Mouse (Mus musculus): Measurements from ENCODE around the gene Sp6.

Sp6 gene
- long read RNA-seq, experiment 1 = 0 reads
- long read RNA-seq, experiment 2 = 0 reads

DNA sequence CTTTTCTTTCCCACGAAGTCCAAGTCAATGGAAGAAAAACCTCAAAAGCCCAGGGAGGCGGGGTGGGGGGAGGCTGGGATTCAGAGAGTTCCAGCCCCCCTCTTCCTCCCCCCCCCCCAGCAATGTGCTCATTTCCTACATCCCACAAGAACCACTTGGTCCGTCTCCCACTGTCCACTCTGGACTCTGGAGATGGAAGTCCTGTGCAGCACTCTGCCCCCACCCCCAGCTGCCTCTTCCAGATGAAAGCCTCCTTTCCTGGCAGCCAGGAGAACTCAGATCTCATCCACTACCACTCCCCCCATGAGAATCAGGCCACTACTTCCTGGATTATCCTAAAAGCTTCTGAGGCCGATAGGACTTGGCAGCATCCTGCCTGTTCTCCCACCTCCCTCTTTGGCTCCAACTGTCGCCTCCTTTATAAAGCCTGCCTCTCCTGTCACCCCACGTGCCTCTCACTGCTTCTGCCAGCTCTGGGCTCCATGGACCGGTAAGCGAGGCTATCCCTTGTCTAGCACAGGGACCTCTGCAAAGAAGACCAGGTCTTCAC, at the start of gene Sp6:
Gene Sp6 (plus strand): TSS at position 274 of the 550 bp plus-strand sequence.
- intact Hi-C loops (cut with DNase I) = no loop called here

DNA sequence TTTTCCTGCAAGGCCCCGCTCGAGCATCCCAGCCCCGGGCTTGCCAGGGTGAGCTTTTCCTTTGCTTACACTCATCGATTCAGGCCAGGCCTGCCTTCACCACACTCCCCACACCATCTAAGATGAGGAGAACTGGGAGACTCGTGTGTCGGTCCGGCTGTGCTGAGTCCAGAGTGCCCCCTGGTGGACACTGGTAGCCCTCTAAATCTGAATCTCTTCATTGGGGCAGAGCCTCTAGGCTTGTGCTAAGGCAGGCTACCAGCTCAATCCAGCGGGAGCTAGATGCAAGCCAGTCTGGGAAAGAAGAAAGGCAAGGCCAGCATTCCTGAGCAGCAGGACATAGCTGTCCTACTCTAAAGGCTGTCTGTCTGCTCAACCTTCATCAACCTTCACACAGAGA, 49.6 kb upstream of the Sp6 start:
- intact Hi-C loops (cut with DNase I) = loop anchor here (2.0 to 5.0 kb wide), 2 partner anchors 47 to 96 kb away; partner anchors contain the start of gene Cdk5rap3

DNA sequence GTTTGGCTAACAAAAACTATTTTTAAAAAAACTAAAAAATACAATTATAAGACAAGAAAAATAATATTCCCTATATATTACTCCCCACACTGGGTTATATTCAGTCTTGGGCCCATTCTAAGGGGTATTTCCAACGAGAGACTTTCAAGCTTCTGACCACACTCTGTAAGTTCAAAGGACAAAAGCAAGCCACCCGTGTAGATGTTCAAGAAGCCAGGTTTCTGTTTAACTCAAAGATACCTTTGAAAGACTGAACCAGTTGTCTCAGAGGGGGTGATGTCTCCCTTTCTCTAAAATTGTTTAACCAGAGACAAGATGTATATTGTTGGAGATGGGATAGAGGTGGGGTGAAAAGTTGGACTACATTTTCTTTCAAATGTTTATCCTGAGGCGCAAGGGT, 47.0 kb upstream of the Sp6 start:
- intact Hi-C loops (cut with DNase I) = no loop called here

DNA sequence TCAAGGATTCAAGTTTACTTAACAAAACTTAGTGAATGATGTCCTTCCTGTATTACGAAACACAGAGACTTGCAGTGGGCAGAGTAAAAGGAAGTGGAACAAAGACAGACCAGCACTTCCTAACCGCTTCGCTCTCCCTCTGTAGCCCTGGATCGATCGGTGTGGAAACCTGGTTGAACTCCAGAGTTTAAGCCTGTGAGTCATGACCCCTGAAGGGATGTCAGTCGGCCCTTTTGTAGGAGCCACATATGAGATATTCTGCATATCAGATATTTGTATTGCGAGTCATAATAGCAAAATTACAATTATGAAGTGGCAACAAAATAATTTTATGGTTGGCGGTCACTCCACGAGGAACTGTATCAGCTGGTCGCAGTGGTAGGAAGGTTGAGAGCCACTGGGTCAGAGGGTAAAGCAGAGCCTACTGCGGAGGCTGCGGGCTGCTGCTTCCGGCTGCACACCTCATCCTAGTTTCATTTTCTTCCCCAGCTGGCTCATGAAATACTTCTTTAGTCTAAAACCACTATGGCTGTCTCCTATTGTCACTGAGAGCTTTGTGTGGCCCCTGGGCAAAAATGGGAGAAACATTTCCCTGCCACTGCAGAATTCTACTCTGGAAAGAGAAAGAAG, 46.2 kb upstream of the Sp6 start:
- intact Hi-C loops (cut with DNase I) = no loop called here

DNA sequence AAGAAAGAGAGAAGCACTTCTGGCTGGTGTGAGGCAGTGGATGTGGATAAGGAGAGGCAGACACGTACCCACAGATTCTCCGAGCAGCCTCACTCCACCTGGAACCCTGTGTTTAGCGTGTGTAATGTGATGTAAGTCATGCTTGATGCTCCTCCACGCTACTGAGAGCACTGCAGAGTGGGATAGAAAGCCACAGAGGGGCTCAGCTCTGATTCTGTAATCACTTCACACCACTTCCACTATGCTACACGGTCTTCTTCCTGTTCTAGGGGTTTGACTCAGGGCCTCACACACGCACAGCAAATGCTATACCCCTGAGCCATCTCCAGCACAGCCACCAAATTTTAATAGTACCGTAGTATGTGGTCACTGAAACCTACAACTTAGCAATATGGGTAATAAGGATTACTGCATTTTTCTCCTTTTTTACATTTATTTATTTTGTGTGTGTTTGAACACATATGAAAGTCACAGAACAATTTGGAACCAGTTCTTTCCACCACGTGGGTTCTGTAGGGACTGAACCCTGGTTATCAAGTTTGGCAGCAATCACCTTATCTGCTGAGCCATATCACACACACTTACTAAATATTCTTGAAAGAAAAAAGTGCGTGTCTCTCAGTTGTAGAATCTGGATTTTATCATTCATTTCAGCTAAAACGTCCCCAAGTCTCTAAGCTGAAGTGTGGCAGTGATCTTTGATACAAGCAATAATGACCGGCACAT, 45.5 kb upstream of the Sp6 start:
- intact Hi-C loops (cut with DNase I) = no loop called here

DNA sequence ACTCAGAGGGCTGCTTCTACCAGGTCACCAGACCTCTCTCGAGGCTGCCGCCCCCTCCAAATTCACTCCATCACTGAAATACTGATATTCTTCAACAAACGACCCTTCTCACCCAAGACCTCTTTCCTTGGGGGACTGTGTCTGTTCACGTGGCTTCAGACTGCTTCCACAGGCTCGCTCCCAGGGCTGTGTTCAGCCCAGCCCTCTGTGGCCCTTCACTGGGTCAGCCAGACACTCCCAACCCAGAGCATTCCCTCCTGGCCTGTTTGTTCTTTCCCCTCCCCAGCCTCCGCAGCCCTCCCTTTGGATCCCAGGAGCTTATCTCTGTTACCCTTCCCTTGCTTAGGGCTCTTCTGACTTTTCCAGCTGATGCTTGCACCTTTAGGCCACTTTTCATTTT, 44.7 kb upstream of the Sp6 start:
- intact Hi-C loops (cut with DNase I) = no loop called here

DNA sequence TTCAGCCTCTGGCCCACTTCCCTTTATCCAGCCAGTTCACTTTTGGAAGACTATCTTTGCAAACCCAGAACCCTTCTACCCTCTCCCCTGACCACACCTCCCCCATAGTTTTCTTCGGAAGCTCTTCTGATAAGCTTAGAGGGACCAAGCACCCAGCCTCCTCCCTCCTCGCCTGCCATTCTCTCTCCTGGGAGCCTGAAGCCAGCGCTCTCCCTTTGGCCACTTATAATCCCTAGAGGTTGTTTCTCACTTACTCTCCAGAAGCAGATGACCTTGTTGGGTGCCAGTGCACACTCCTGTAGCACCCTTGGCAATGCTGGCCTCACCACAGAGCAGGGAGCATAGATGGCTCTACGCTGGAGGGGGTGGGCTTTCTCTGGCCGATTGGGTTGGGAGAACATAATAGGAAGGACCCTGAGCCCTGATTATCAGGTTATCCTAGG, 43.9 kb upstream of the Sp6 start:
- intact Hi-C loops (cut with DNase I) = no loop called here

DNA sequence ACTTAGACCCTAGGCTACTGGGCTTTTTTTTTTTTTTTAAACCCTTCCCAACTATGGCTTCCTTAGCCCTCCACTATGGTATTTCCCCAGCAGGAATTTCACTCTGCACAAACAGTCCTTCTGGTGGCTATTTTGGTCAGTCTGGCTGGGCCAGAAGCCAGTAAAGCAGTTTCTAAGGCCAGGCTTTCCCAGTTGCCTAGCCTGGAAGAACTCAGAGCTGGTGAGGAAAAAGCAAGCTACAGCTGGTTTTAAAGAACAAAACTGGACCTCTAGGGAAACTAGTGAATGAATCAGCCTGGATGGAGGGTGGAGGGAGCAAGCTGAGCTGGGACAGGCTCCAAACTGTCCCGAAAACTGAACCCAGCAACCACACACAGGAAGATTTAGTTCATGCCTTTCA, 43.4 kb upstream of the Sp6 start:
- intact Hi-C loops (cut with DNase I) = no loop called here

DNA sequence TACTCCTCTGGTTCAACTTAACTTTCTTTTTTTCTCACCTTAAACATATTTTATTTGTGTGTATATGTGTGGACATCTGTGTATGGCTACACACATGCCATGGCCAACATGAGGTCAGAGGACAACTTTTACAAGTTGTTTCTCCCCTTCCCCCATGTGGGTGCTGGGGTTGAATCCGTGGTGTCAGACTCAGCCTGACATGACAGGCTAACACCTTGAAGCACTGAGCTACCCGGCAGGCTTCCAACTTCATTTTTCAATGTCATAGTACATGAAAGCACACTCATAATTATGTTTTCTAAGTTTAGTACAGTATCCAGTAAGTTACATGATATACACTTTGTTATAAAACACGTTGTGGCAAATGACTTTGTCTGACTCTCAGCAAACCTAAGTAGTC, 42.9 kb upstream of the Sp6 start:
- intact Hi-C loops (cut with DNase I) = no loop called here

DNA sequence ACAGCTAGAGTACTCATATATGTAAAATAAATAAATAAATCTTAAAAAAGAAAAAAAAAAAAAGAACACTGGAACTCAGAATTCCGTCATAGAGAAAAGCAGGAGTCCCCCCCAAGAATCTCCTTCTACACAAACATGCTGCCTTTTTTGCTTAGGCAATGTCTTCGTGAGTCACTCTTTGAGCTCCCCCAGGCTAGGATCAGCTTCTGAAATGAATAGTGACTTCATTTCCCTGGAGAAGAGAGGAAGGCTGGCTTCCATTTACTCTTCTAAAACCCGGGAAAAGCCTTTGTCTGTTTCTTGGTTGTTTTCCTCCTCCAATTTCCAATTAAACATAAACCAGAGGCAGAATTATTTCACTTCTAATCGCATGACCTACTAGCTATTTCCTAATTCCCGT, 40.3 kb upstream of the Sp6 start:
- intact Hi-C loops (cut with DNase I) = no loop called here

DNA sequence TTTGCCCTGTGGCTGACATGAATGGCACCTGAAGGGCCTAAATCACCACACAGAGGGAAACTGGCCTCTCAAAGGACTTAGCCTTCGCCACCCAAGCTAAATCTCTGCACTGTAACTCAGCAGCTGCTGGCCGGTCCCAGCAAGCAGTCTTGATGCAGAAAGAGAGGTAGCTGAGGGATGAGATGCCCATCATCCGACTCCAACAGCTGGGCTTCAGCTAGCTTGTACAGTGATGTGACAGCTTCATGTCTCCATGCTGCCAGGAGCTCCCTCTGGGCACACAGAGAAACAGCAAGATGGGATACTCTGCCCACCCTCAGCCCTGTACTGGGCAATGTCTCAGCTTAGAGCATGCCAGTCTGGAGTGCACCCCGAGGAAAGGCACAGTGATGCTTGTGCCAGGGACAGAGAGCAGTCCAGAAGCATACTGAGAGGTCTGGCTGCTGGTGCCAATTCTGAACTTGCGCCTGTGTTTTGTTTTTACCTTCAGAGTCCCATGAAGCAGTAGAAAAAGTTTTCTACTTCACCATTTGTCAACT, 39.7 kb upstream of the Sp6 start:
- intact Hi-C loops (cut with DNase I) = no loop called here

DNA sequence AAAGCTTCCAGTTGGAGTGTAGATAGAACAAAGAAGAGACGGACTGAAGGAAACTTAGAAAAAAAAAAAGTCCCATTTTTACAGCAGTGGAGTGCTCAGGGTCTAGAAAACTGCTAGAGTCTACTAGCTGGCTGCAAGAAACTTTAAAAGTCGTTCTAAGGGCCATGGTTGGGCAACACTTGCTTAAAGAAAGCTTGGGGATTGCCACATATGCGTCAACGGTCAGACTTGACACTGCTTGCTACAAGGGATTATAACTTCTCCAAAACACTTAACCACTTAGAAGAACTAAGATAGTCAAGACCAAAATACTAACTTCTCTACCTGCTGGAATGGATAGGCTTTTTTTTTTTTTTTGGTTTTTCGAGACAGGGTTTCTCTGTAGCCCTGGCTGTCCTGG, 38.4 kb upstream of the Sp6 start:
- intact Hi-C loops (cut with DNase I) = no loop called here

DNA sequence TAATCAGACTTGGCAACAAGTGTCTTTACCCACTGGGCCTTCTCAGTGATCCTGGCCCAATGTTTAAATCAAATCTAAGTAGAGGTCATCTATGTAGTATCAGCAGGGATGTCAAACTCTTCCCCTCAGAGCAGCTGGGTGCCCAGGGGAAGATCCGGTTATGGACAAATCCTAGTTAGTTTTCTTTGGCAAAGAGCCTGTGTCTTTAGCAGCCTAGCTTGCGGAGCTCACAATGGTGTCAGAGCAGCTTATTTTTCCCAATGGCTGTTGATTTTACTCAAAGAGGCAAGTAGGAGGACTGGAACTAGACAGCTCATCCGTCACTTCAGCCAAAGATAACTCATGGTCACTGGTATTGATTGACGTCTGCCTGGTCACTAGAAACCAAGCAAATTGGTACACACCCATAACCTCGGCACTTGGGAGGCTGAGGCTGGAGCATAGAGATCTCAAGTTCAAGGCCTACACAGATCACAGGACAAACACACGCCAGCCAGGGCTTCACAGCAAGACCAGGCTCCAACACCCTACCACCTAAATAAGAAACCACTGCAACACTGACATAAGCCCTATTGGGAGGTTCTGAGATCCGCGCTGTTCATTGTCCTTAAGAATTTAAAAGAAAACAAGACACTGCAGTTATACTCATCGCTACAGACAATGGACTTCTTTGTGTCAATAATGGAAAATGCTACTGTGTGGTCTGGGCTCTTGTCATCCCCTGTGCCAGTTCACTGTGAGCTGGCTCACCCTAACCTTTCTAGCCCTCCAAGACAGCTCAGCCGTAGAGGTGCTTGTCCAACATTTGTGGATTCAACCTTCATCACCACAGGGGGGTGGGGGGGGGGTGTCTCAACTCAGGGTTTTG, 37.4 kb upstream of the Sp6 start:
- intact Hi-C loops (cut with DNase I) = no loop called here

DNA sequence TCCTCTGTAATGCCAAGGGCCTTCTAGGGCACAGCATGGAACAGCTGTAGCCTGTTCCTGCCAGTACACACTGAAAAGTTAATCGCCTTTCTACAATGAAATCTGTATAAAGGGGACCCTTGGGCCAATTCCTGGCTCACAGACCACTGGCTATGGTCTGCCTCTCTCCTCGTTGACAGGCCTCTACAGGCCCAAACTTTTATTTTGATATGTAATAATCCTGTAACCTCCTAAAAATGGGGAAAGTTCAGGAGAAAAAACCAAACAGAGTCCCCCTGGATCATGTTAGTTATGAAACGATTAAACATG, 36.9 kb upstream of the Sp6 start:
- intact Hi-C loops (cut with DNase I) = no loop called here

DNA sequence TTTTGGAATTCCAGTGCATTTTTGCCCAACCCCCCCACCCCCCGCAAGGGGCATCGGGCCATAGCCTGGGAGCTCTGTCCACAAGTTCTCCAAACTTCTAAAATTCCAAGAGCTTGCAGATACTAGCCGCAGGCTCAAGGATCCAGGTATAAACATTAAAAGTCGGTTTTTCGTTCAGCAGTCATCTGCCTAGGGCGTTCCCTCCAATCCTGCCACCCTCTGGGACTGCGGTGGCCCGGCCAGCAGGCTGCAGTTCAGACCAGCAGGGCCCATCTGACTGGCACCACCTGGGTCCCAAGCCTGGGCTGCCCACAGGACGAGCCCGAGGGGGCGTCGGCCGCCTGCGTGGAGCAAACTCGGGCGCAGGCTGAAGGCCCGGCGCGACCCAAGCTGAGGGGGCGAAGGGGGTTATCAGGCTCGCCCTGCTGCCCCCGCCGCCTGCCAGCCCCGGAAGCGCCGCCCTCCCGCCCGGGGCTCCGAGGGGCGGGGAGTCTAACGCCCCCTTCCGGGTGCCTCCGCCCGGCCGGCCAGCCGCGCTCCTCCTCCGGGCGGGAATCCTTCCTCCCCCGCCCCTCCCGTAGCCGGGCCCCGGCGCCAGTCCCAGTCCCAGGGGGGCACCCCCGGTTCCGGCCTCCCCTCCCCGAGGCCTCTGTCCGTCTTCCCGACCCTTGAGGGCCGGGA, 36.1 kb upstream of the Sp6 start:
- intact Hi-C loops (cut with DNase I) = no loop called here

DNA sequence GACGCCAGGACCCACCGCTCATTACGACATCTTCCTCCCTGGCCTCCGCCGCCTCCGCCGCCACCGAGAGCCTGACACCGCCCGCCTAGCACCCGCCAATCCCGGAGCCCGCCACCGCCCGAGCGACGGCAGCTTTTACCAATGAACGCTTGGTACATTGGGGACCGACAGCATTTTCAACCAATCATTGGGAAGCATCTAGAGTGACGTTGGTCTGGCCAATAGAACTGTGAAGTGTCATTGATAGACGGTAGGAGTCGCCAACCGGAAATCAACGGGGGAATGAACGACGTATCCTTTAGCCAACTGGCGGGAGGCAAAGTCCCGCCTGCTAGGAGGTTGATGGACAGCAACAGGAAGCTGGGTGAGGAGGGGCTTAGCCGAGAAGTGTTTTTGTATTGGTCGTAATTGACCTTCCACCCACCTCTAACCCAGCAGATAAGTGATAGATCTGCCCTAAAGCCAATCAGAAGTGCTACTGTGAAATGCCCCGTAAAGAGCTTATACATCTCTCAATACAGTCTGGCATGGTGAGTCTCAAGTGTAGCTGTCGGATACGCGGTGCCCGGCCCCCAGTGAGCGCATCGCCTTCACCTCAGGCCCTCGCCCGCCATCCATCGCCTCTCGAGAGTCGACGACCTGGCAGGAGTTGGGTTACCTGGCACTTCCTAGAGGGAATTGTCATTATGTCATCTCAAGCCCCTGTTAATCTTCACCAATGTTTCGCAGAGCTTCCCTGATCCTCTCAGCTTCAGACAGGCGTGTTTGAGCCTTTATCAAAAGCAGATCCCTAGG, 35.4 kb upstream of the Sp6 start:
- intact Hi-C loops (cut with DNase I) = no loop called here

DNA sequence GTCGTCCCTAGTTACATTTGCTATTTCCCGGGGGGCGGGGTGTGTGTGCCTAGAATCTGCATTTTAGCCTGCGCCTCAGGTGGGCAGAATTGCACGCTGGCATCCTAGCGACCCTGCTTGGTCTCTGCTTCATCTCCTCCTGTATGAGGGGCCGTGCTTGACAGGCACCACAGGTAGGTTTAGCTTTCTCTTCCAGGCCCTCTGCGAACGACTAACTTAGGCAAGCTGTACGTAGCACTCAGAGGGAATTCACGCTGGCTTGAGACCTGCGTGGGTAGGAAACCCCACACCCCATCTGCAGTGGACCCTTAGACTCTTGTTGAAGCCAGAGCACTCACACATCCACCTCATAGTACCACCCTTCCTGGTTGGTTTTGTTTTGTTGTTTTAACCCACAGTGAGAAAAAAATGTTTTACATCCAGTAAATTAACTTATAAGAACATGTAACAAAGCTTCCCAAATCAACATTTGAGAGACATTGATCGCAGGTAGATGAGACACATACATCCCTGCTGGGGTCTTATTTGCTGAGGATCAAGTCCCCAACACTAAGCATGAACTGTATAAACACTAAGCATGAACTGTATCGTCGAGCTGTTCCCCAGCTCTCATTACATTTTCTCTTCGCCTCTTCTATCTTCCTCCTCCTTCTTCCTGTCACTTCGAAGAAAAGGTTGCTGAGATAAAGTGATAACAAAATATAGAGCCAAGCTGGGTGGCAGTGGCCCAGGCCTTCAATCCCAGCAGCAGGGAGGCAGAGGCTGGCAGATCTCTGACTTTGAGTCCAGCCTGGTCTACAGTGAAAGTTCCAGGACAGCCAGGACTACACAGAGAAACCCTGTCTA, 34.6 kb upstream of the Sp6 start:
- intact Hi-C loops (cut with DNase I) = no loop called here

DNA sequence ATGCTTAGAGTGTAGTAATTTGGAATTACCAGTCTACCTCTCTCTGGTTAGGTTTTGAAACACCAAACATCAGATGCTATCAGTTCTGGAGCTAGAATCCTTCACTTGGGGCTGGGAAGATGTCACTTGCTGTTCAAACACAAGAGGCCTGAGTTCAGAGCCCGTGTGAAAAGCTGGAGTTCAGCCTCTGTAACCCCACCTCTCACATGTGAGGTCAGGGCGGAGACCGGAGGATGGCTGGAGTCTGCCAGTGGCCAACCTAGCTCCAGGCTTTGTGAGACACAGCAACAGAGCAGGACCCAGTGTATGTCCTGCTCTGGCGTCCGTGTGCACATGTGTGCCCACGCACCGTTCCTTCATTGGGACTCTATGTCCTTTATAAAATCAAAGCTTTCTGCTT, 33.9 kb upstream of the Sp6 start:
- intact Hi-C loops (cut with DNase I) = no loop called here

DNA sequence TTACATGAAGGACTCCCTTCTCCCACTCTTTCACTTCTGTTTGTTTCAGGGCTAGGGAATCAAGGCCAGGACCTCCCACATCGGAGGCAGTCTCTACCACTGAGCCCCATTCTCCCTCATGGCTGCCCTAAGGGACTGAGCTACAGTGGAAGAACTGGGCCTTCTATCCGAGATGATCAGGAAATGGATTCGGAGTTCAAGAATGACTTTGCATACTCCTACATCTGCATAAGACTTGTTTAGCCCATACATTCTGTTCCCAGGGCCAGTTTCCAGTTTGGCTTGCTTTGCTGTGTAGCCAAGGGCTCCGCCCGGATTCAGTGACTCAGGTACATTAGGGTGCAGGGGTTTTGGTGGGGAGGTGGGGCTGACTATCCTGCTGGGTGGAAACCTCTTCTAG, 33.2 kb upstream of the Sp6 start:
- intact Hi-C loops (cut with DNase I) = no loop called here

Data from adrenal gland (tissue).